Mouse (Mus musculus) liver, embryonic 11.5 days (tissue): ENCODE data around the gene Cenph. TPM values are rescaled to one million over a fixed set of nuclear protein-coding genes. Genes with fewer than 3 reads are reported as not detected.
A peak's percentile ranks its signal among the peaks of the same experiment; 100 is the strongest.

Experiments used
- ATAC-seq: fragments of 200-750 bp; cut with Nextera tagmentation; replicated peaks from 2 replicates; pipeline ENCODE4 v1.8.0; 2017; ENCODE audit warnings: moderate number of reproducible peaks, mild to moderate bottlenecking, moderate TSS enrichment, moderate library complexity; ENCODE audit not compliant: low FRiP score
- DNase-seq: peaks from one replicate; pipeline ENCODE4 v3.0.0-alpha.2; 2017; ENCODE audit warnings: low spot score
- H3K27ac ChIP-seq: fragments of 300-500 bp; sonication (generic); 2 replicates; pipeline ENCODE4 v1.5.1; 2014; ENCODE audit warnings: mild to moderate bottlenecking, low read depth, low read length, control low read depth
- H3K27me3 ChIP-seq: fragments of 300-500 bp; sonication (generic); replicated peaks from 2 replicates; pipeline ENCODE4 v1.6.1; 2014; ENCODE audit warnings: low read length, mixed read lengths; ENCODE audit not compliant: control insufficient read depth, insufficient read depth
- H3K36me3 ChIP-seq: fragments of 300-500 bp; sonication (generic); 2 replicates; pipeline ENCODE4 v1.6.1; 2014; ENCODE audit warnings: mild to moderate bottlenecking, low read length, moderate library complexity, mixed read lengths; ENCODE audit not compliant: control insufficient read depth, insufficient read depth
- H3K4me1 ChIP-seq: fragments of 300-500 bp; sonication (generic); replicated peaks from 2 replicates; pipeline ENCODE4 v1.6.1; 2014; ENCODE audit warnings: low read length, mixed read lengths; ENCODE audit not compliant: control insufficient read depth, insufficient read depth
- H3K4me2 ChIP-seq: fragments of 300-500 bp; sonication (generic); 2 replicates; pipeline ENCODE4 v1.6.1; 2014; ENCODE audit warnings: mild to moderate bottlenecking, control low read depth, moderate library complexity
- H3K4me3 ChIP-seq: fragments of 300-500 bp; sonication (generic); 2 replicates; pipeline ENCODE4 v1.5.1; 2014; ENCODE audit warnings: low read depth, low read length, control low read depth
- H3K9ac ChIP-seq: fragments of 300-500 bp; sonication (generic); 2 replicates; pipeline ENCODE4 v1.6.1; 2014; ENCODE audit warnings: low read depth, low read length, control low read depth
- H3K9me3 ChIP-seq: fragments of 300-500 bp; sonication (generic); 2 replicates; pipeline ENCODE4 v1.6.1; 2016; ENCODE audit warnings: low read length, inconsistent platforms, mixed read lengths; ENCODE audit not compliant: control insufficient read depth
- WGBS: fragments of 180-500 bp; shearing (Covaris S2); extraction: QIAGEN DNeasy Blood & Tissue Kit; methylation state at CpG from one replicate; pipeline ENCODE4 v1.1.7; 2014; 5-methylcytosine and 5-hydroxymethylcytosine counted together
- polyA plus RNA-seq: library from polyadenylated mRNA; unstranded; fragments of >200 nt; fragmentation: Nextera tagmentation; extraction: Ambion mirVana; gene quantifications from 2 replicates; pipeline ENCODE4 v1.2.1, GENCODE M21; 2014

Gene Cenph
- polyA plus RNA-seq, 1 experiment from 2014 or later: 73.0 TPM

DNA sequence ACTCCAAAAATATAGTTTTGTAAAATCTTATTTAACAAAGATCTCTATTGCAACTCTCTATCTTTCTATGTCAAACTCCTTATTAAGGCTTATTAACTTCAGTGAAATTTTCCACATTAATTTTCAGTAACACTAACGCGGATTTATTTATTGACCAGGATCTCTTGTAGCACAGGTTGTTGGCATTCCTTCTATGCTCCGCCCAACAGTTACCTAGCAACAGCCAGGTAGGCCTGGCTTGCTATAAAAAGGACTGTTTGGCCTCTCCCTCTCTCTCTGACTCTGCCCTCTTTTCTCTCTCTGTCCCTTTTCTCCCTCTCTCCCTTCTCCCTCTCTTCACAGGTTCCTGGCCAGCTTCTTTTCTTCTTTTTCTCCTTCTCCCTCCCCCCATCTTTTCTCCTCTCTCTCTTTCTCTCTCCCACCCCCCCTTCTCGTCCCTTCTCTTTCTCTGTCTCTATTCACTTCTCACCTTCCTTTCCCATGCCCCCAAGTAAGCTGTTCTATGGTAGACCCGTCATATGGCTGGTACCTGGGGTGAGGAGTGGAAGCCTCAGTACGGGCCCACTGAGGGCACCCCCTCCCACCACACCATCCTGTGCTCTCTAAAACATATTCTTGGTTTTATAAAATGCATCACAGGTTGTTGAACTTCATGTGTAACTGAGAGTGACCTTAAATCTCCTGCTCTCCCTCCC, 11.8 kb upstream of the Cenph start:
- Histone ChIP-seq H3K4me2 (no peak overlapping the region), H3K36me3 (peaks cover 15% of the 10 kb centered on the region; the same call in 1 of the 2 replicates), H3K9ac (no peak overlapping the region), H3K9me3 (no peaks in the 10 kb centered on the region), H3K4me3 (no peak overlapping the region), H3K4me1 (peaks cover 18% of the 10 kb centered on the region), H3K27ac (no peak overlapping the region), H3K27me3 (no peaks in the 10 kb centered on the region)
- WGBS: 78% methylated on average over 6 of the region's 6 CpGs
- DNase-seq: no peak
- ATAC-seq: no peak

DNA sequence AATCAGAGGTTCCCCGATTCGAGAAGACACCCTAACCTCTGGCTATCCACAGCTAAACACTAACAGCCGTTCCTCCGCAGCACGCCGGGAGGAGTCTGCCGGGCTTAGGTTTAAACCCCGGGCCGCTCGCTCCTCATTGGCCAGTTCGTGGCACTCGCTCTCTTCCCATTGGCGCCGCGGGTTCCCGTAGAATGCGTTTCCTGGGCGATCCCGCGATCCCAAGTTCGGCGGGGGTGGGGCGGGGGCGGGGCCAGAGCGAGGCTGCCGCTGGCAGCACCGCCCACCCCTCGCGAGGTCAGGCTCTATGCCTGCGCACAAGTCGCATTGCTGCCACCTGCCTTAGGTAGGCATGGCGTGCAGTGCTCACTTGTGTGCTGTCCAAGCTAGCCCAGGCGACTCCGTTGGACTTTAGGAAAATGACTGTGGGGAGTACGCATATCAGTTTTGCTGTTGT, 10.7 kb upstream of the Cenph start, which contains the start of gene Ccnb1:
Ccnb1 (minus strand) TSS at position 157 of the 454 bp plus-strand sequence.
- ATAC-seq (peak; percentile 98), DNase-seq (peak; percentile 91)
- peak within 1 kb of the TSS; percentile 87 for H3K27ac ChIP-seq
- peaks cover 18% of the 10 kb centered on the region for H3K4me1 ChIP-seq
- H3K36me3 ChIP-seq: peaks cover 24% of the 10 kb centered on the region
- H3K9me3 ChIP-seq: no peaks in the 10 kb centered on the region
- under 1% methylated on average over 35 of the region's 35 CpGs for WGBS
- H3K9ac ChIP-seq: peak within 1 kb of the TSS; percentile 95
- H3K27me3 ChIP-seq: no peaks in the 10 kb centered on the region
- peak within 1 kb of the TSS; percentile 88 for H3K4me3 ChIP-seq
- H3K4me2 ChIP-seq: peak within 1 kb of the TSS; percentile 75

DNA sequence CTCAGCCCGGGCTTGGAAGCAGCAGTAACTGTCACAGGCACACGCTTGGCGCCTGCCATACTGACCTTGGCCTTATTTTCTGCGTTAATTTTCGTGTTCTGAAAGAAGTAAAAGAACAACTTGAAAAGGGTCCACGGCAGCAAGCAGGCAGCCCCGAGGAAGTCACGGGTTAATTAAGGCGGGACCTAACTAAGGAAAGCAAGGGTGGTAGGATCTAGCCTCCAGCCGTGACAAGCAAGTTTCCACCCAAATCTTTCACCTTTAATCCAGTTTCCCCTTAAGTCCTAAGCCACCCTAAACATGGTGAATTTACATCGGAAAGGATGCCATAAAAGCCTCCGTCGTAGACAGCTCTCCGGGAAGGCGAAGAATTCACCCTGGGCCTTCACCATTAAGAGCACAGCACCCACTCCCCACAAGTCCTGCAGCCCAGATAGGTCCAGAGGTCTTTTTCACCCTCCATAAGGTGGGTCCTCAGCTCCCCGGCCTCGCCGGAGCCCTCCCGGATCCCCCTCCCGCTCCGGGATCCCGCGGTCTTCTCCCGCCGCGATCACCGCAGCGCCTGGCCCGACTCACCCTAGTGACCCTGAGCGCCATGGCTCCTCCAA, 10.2 kb upstream of the Cenph start:
- ATAC-seq: peak; percentile 25
- Histone ChIP-seq H3K27me3 (no peaks in the 10 kb centered on the region), H3K36me3 (peaks cover 28% of the 10 kb centered on the region), H3K4me3 (peak overlapping the region; percentile 88), H3K9me3 (no peaks in the 10 kb centered on the region), H3K27ac (peak overlapping the region; percentile 87), H3K9ac (peak overlapping the region; percentile 95), H3K4me2 (peak overlapping the region; percentile 75), H3K4me1 (peaks cover 18% of the 10 kb centered on the region)
- DNase-seq: no peak
- WGBS: under 1% methylated on average over 30 of the region's 30 CpGs

DNA sequence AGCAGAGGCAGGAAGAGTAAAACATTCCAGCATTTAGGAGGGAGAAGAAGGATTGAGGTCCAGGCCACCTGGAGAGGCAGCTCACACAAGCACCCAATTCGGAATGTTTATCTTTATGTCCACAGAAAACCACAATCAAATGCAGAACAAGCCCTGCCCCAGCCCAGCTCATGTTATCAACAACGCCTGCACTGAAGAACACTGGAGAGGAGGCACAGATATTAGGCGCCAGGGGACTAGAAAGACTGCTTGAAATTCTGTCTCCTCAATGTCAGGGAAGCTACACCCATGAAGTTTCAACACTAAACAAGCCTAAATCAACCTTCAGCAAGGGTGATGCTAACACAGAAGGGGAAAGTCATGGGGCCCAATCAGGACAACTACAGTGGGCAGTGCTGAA, 1.8 kb upstream of the Cenph start:
- Histone ChIP-seq H3K9me3 (no peaks in the 10 kb centered on the region), H3K4me3 (no peak overlapping the region), H3K9ac (no peak overlapping the region), H3K4me1 (peaks cover 29% of the 10 kb centered on the region), H3K27ac (peak overlapping the region; percentile 46), H3K27me3 (no peaks in the 10 kb centered on the region), H3K4me2 (peak overlapping the region; percentile 90), H3K36me3 (peaks cover 27% of the 10 kb centered on the region)
- DNase-seq: peak; percentile 48
- WGBS: 37% methylated on average over 3 of the region's 3 CpGs
- ATAC-seq: peak; percentile 85

DNA sequence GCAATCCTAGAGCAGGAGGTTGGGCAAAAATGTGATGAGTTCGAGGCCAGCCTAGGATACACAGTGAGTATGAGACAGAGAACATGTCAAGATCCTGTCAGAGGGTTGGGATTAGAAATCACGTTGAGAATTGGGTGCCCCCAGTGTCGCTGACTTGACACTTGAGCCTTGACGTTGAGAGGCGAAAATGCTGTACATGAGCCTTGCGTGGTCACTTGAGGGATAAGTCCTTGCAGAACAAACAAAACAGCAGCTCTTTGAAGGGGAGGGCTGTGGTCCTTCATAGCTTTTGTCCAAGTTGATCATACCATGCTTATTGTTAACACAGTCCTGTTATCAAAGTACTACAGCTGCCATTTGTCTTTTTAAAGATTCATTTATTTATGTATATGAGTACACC, 1.0 kb upstream of the Cenph start:
- peak overlapping the region; percentile 46 for H3K27ac ChIP-seq
- ATAC-seq: no peak
- WGBS: 53% methylated on average over 6 of the region's 6 CpGs
- peaks cover 29% of the 10 kb centered on the region for H3K4me1 ChIP-seq
- H3K27me3 ChIP-seq: no peaks in the 10 kb centered on the region
- no peaks in the 10 kb centered on the region for H3K9me3 ChIP-seq
- H3K4me3 ChIP-seq: no peak overlapping the region
- no peak overlapping the region; the same call in 1 of the 2 replicates for H3K9ac ChIP-seq
- H3K36me3 ChIP-seq: peaks cover 22% of the 10 kb centered on the region
- no peak for DNase-seq
- H3K4me2 ChIP-seq: peak overlapping the region; percentile 90

DNA sequence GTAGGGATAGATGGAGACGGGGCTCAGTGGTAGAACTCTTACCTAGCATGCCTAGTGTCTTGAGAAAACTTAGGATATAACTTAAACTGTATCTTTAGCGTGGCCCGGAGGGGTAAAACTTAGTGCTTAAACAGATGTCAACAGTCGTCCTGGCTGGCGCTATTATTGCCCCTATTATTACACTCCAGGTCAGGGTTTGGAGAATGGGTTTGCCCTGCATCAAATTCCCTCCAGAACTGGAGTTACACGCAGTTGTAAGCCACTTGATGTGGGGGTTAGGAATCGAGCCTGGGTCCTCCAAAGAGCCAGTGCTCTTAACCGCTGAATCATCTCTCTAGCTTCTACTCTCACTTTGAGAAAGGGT, 339 bp upstream of the Cenph start:
- WGBS: 12% methylated on average over 8 of the region's 8 CpGs
- DNase-seq: no peak
- peak overlapping the region; percentile 78 for H3K27ac ChIP-seq
- H3K27me3 ChIP-seq: no peaks in the 10 kb centered on the region
- peaks cover 23% of the 10 kb centered on the region for H3K36me3 ChIP-seq
- peaks cover 29% of the 10 kb centered on the region for H3K4me1 ChIP-seq
- peak overlapping the region; percentile 89 for H3K9ac ChIP-seq
- peak overlapping the region; percentile 98 for H3K4me3 ChIP-seq
- no peaks in the 10 kb centered on the region for H3K9me3 ChIP-seq
- H3K4me2 ChIP-seq: peak overlapping the region; percentile 90
- no peak for ATAC-seq

DNA sequence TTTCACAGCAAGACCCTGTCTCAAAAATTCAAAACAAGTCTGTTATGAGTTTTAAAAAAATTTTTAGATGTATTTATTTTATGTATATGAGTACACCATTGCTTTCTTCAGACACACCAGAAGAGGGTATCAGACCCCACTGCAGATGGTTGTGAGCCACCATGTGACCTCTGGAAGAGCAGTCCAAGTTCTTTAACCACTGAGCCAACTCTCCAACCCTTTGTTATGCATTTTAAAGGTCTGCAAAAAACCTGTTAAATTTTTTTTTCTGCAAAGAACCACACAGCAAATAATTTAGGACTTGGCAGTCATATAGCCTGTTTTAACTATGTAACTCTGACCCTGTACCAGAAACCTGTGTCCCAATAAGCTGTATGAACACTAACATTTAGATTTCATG, 995 bp downstream of the Cenph start:
- no peaks in the 10 kb centered on the region for H3K9me3 ChIP-seq
- peaks cover 29% of the 10 kb centered on the region for H3K4me1 ChIP-seq
- H3K36me3 ChIP-seq: peaks cover 24% of the 10 kb centered on the region
- H3K27ac ChIP-seq: peak overlapping the region; percentile 79; the same call in 1 of the 2 replicates
- H3K4me3 ChIP-seq: peak overlapping the region; percentile 98
- ATAC-seq (no peak), DNase-seq (no peak)
- H3K4me2 ChIP-seq: peak overlapping the region; percentile 90
- peak overlapping the region; percentile 89 for H3K9ac ChIP-seq
- no peaks in the 10 kb centered on the region for H3K27me3 ChIP-seq

DNA sequence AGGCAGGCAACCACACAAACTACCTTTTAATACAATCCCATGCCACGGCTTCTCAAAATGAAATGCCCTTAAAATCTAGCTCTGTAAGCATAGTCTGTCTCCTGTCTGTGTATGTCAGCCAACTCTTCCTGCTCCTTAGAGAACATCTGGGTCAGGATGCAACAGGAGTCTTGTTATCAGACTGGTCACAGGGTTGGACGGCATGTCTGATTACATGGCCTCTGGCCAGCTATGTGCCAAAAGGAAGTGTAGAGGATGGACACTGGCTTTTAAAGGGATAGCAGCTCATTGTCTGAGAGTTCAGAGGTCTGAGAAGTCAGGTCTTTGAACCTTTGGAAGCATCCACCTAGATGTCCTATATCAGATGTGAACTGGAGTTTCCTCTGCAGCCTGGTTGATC, 20.4 kb downstream of the Cenph start:
- H3K4me3 ChIP-seq: no peak overlapping the region
- H3K9me3 ChIP-seq: no peaks in the 10 kb centered on the region
- H3K4me1 ChIP-seq: peaks cover 26% of the 10 kb centered on the region
- peaks cover 9% of the 10 kb centered on the region for H3K36me3 ChIP-seq
- 69% methylated on average over 2 of the region's 2 CpGs for WGBS
- no peak overlapping the region for H3K27ac ChIP-seq
- no peak overlapping the region for H3K4me2 ChIP-seq
- DNase-seq (no peak), ATAC-seq (no peak)
- no peak overlapping the region for H3K9ac ChIP-seq
- H3K27me3 ChIP-seq: no peaks in the 10 kb centered on the region

DNA sequence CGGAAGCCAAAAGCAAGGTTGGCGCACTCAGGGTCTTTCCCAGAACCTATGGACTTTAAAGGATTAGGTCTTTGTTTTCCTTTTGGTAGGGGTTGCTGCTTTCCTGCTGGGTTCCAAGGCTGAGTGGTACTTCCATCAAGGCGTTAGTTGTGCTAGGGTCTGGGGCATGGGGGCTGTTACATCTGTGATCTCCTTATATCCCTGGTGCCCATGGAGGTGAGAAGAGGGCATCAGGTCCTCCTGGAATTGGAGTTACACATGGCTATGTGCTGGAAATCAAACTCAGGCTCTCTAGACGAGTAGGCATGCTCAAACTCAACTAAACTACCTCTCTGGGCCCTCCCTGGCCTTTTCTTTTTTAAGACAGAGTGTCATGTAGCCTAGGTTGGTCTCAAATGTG, 21.5 kb downstream of the Cenph start:
- 80% methylated on average over 4 of the region's 4 CpGs for WGBS
- peaks cover 32% of the 10 kb centered on the region for H3K4me1 ChIP-seq

More for the DNA sequence above, 21.5 kb downstream of the Cenph start:
- H3K4me3 ChIP-seq: no peak overlapping the region
- ATAC-seq (no peak), DNase-seq (no peak)
- H3K9ac ChIP-seq: no peak overlapping the region
- H3K4me2 ChIP-seq: no peak overlapping the region
- no peaks in the 10 kb centered on the region; the same call in 1 of the 2 replicates for H3K36me3 ChIP-seq
- no peaks in the 10 kb centered on the region for H3K9me3 ChIP-seq
- no peaks in the 10 kb centered on the region for H3K27me3 ChIP-seq
- no peak overlapping the region for H3K27ac ChIP-seq
